Mouse (Mus musculus) cerebellum, adult 2 months (tissue): ENCODE data around the gene Tmbim1. TPM values are rescaled to one million over a fixed set of nuclear protein-coding genes. Genes with fewer than 3 reads are reported as not detected.
A peak's percentile ranks its signal among the peaks of the same experiment; 100 is the strongest.
"Not testable (repeated sequence)": the region's sequence is repeated elsewhere in the genome, so short reads cannot be mapped to it uniquely, and the experiment has no call there.

Experiments
- DNase-seq, 2 experiments: peaks; one replicate each; pipeline ENCODE4 v3.0.0; 2021
- H3K27ac ChIP-seq: fragments of 200-500 bp; 2 replicates; pipeline ENCODE4 v1.5.1; 2012; ENCODE audit warnings: low read length, control low read depth, inconsistent platforms; ENCODE audit not compliant: insufficient read depth
- H3K27me3 ChIP-seq: fragments of 200-500 bp; 2 replicates; pipeline ENCODE4 v1.6.1; 2012; ENCODE audit warnings: inconsistent platforms, mild to moderate bottlenecking, low read length, moderate library complexity; ENCODE audit not compliant: control insufficient read depth, insufficient read depth
- H3K4me1 ChIP-seq: fragments of 200-500 bp; 2 replicates; pipeline ENCODE4 v1.6.1; 2011; ENCODE audit warnings: low read length; ENCODE audit not compliant: control insufficient read depth, insufficient read depth
- H3K4me3 ChIP-seq: fragments of 200-500 bp; replicated peaks from 2 replicates; pipeline ENCODE3; 2011; ENCODE audit warnings: mild to moderate bottlenecking, low read depth, low read length, control low read depth; ENCODE audit not compliant: insufficient read depth
- CTCF ChIP-seq: fragments of 200-500 bp; IDR thresholded peaks from 2 replicates; pipeline ENCODE4 v1.5.1; 2011; ENCODE audit warnings: low read depth, mild to moderate bottlenecking, control low read depth, low read length, moderate library complexity, borderline replicate concordance; ENCODE audit not compliant: insufficient read depth
- POLR2A ChIP-seq: fragments of 200-500 bp; IDR thresholded peaks from 2 replicates; pipeline ENCODE4 v1.6.1; 2011; ENCODE audit warnings: low read length, control low read depth, borderline replicate concordance; ENCODE audit not compliant: insufficient read depth
- WGBS: fragments of 180-500 bp; shearing (Covaris S2); methylation state at CpG from one replicate; pipeline ENCODE4 v1.1.7; 2018; 5-methylcytosine and 5-hydroxymethylcytosine counted together
- polyA plus RNA-seq: library from polyadenylated mRNA; depleted of rRNA; stranded (reverse); fragments of >200 nt; gene quantifications from 2 replicates; pipeline ENCODE4 v1.2.3, GENCODE M21; 2012

Tmbim1 gene
- polyA plus RNA-seq, 1 experiment = 58.2 TPM

DNA sequence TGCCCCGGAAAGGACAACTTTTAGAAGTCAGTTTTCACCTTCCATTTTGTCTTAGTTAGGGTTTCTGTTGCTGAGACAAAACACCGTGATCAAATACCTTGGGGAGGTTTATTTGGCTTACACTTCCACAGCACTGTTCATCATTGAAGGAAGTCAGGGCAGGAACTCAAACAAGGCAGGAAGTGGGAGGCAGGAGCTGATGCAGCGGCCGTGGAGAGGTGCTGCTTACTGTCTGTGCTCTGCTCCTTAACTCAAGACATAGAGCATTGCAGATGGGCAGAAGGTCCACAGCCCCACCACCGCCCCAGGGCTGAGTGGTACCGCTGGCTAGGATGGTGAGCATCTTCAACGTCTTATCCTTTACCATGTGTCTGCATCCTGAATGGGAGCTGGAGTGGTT lies 36.5 kb upstream of the Tmbim1 start:
- Histone ChIP-seq H3K27me3 (no peaks in the 10 kb centered on the region), H3K4me1 (peaks cover 28% of the 10 kb centered on the region), H3K27ac (no peak overlapping the region), H3K4me3 (no peak overlapping the region)
- TF ChIP-seq POLR2A = no peak
- no peak for TF ChIP-seq CTCF
- whole genome bisulfite sequencing = 89% methylated on average over 7 of the region's 7 CpGs
- no peak for DNase-seq

DNA sequence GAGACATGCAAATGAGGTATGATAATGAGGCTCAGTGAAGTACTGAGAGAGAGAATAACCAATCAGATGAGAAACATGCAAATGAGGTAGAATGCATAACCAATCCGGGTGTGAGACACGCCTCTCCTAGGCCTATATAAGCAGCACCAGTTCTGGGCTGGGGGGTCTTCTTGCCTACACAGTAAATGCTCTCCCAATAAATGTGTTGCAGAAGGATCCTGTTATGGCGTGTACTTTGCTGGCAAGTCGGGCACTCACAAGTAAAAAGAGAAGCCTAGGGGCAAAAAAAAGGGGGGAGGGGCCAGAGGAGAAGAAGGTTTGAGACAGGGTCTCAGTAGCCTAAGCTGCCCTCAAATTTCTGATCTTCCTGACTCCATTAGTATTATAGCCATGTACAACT lies 35.6 kb upstream of the Tmbim1 start:
- H3K27ac ChIP-seq, DNase-seq, H3K4me3 ChIP-seq, H3K27me3 ChIP-seq: not testable (repeated sequence)
- 95% methylated on average over 4 of the region's 4 CpGs for WGBS
- peaks cover 30% of the 10 kb centered on the region for H3K4me1 ChIP-seq

DNA sequence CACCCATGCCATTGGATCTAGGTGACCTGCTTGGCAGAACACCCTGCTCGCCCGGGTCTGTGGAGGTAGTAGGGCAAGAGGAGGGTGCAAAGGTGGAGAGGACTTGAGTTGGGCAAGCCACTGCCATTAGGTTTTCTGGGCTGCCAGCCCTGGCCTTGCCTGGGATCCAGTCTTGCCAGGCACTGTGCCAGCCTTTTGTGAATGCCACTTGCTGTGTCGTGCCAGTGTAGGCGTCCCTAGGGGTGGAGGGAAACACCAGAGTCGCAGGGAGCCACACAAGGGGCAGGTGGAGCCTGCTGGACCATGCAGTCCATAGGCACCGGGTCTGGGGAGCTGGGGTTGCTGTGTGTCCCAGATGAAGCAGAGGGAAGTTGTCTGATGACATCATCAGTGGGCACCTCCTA lies 34.9 kb upstream of the Tmbim1 start:
- H3K27ac ChIP-seq = no peak overlapping the region
- H3K4me3 ChIP-seq = no peak overlapping the region
- 15% methylated on average over 6 of the region's 6 CpGs for WGBS
- TF ChIP-seq CTCF = no peak
- TF ChIP-seq POLR2A = no peak
- peak; percentile 51 to 52 for DNase-seq
- no peaks in the 10 kb centered on the region for H3K27me3 ChIP-seq
- H3K4me1 ChIP-seq = peaks cover 34% of the 10 kb centered on the region

DNA sequence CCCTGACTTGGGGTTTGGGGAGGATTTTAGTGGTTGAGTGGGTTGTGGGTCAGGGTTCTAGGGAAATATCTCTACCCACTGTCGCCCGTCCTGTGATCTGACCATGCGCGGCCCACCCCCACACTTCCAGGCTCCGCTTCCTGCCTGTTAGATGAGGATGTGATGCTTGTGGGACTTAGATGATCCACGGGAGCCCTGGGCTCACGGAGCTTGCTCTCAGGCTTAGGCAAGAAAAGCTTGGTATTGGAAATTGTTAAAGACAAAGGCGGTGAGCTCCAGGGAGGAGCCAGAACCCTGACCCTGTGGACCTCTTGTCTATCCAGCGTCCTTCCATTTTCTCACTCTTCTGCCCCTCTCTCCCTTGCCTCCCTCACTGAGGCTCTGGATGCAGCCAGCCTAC lies 34.5 kb upstream of the Tmbim1 start:
- no peak for TF ChIP-seq POLR2A
- 90% methylated on average over 9 of the region's 9 CpGs for WGBS
- Histone ChIP-seq H3K27me3 (no peaks in the 10 kb centered on the region), H3K4me1 (peaks cover 36% of the 10 kb centered on the region), H3K4me3 (no peak overlapping the region), H3K27ac (no peak overlapping the region)
- DNase-seq = no peak

DNA sequence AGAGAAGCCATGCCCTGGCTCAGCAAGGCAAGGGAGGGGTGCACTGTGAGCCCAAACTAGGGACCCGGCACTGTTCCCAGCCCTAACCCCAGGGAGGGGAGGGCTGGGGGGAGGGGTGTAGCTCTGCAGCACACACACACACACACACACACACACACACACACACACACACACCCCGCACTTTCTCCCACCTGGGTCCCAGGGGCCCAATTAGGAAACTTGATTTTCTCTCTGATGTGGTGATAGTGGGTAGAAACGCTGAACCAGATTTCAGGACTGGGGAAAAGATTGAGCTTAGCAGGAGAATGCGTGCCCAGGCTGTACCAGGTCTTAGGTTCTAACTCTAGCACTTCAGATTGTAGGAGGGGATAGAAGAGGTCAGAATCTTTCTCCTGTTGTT lies 33.2 kb upstream of the Tmbim1 start:
- Histone ChIP-seq H3K4me1 (peaks cover 36% of the 10 kb centered on the region), H3K4me3 (no peak overlapping the region), H3K27me3 (no peaks in the 10 kb centered on the region), H3K27ac (no peak overlapping the region)
- TF ChIP-seq POLR2A (no peak), CTCF (no peak)
- no peak for DNase-seq
- 88% methylated on average over 4 of the region's 4 CpGs for WGBS

DNA sequence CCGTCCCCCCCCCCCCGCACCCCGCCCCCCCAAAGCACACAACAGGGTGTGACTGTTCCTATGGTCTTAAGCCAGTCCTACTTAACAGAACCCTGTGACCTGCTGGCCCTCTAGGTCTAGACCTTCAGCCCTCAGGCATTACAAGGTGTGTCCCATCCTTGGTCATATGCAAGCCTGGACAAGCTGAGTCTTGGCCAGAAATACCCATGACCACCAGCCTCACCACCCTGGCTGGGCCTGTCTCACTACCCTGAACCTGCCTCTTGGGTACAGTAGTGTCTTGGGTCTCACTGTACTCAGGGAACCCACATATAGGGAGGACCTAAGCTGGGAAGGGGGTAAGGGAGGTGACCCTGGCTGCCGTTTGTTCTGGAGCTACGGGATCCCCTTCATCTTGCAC lies 32.6 kb upstream of the Tmbim1 start:
- Histone ChIP-seq H3K4me3 (no peak overlapping the region), H3K4me1 (peaks cover 30% of the 10 kb centered on the region), H3K27me3 (no peaks in the 10 kb centered on the region), H3K27ac (no peak overlapping the region)
- no peak for DNase-seq
- TF ChIP-seq CTCF = no peak
- TF ChIP-seq POLR2A = no peak
- WGBS = 79% methylated on average over 5 of the region's 5 CpGs

DNA sequence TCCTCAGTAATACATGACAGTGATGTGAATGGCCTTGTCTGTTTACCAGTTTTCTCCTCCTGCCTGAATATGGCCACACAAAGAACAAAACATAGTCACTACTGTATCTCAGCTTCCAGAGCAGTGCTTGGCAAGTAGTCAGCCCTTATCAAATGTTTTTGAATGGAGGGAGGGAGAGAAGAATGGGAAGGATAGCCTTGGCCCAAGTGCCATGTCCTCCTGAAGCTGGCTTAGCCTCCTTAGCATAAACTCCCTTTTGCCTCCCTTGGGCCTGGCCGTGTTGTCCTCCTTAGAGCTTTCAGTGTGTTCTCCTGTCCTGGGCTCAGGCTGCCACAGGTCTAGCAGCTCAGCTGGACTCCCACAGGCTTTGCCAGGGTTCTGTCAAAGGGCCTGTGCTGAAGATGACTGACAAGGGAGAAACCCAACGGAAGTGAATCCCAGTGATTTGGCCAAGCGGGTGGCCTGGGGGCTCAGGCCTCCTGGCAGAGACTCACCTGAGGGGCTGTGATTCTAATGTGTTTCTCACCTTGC lies 31.9 kb upstream of the Tmbim1 start:
- H3K4me3 ChIP-seq = no peak overlapping the region
- TF ChIP-seq POLR2A (no peak), CTCF (no peak)
- peak in 1 of 2 experiments; percentile 44 for DNase-seq
- WGBS = 46% methylated on average over 3 of the region's 3 CpGs
- no peak overlapping the region for H3K27ac ChIP-seq
- no peaks in the 10 kb centered on the region for H3K27me3 ChIP-seq
- peaks cover 29% of the 10 kb centered on the region for H3K4me1 ChIP-seq

DNA sequence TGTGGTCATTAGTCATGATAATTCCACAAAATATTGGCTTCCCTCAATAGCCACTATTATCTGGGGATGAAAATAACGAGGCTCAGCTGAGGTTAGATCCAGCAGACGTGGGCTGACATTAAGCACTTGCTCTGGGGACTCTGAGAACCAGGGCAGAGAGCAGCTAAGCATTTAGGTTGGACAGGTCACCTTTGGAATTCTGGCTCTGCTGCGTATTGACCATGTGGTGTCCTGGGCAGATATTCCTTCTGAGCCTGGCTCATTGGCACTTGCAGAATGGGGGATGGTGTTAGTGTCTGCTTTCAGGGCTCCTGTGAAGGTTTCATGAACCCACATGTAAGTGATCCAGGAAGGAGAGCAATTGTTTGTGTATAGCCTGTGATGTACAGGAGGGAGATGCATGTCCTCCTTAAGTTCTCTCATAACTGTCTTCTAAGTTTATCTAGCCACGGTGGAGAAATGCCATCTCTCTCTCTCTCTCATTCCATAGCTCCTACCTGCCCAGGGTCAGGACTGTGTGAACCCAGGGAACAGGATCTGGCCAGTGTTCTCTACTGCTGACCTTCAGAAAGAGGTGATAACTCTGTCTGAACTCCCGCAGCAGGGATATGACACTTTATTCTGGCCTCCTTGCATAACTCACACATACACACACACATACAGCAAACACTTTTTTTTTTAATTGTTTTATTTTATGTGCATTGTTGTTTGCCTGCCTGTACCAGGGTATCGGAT lies 30.2 kb upstream of the Tmbim1 start:
- Histone ChIP-seq H3K4me1 (peaks cover 29% of the 10 kb centered on the region), H3K27me3 (no peaks in the 10 kb centered on the region), H3K27ac (peak overlapping the region; percentile 6), H3K4me3 (no peak overlapping the region)
- DNase-seq = peak; percentile 48 to 61
- TF ChIP-seq POLR2A (no peak), CTCF (no peak)
- 43% methylated on average over 6 of the region's 6 CpGs for WGBS
